Mouse (Mus musculus): ENCODE measurements around the gene Rack1. TPM values are rescaled to one million over a fixed set of nuclear protein-coding genes. Genes with fewer than 3 reads are reported as not detected.

The Rack1 gene
- total RNA-seq (2023) = 1,000 to 10,000 TPM; 1,438 to 1,488 TPM

DNA sequence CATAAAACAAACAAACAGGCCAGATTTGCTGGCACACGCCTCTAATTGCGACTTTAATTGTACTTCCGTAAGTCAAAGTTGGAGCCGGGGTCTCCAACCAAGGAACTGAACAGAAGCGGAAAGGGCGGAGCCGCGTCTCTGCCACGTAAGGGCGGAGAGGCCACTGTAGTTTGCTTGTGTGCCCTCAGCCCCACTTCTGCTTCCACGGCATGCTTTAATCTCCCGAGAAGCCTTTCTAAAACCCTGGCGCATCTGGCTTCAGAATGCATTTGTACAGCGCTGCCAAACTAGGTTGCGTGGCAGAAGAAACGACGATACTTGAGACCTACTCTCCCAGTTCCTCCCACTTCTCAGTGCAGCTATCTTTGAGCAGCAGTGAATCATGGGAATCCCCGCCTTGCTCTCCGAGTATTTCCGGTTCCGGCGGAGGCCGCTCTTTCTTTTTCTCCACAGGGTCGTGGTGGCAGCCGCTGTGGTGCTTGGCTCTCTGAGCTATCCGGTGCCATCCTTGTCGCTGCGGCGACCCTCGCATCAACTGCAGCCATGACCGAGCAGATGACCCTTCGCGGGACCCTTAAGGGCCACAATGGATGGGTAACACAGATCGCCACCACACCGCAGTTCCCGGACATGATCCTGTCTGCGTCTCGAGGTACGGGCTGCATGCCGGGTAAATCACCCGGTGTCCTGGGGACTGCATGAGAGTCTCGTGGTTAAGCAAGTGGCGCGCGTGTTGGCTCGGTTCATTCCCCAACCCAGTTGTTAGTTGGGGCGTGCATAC is at the start of gene Rack1:
Rack1 (plus strand) TSS at position 412 of the 781 bp plus-strand sequence.

GRCm38 (mm10) chr11:48816800-48817665 is 16.9 kb downstream of the Rack1 start, which contains the start of gene Trim41:
Gene Trim41, minus strand, starts transcription at chr11:48817353.

DNA sequence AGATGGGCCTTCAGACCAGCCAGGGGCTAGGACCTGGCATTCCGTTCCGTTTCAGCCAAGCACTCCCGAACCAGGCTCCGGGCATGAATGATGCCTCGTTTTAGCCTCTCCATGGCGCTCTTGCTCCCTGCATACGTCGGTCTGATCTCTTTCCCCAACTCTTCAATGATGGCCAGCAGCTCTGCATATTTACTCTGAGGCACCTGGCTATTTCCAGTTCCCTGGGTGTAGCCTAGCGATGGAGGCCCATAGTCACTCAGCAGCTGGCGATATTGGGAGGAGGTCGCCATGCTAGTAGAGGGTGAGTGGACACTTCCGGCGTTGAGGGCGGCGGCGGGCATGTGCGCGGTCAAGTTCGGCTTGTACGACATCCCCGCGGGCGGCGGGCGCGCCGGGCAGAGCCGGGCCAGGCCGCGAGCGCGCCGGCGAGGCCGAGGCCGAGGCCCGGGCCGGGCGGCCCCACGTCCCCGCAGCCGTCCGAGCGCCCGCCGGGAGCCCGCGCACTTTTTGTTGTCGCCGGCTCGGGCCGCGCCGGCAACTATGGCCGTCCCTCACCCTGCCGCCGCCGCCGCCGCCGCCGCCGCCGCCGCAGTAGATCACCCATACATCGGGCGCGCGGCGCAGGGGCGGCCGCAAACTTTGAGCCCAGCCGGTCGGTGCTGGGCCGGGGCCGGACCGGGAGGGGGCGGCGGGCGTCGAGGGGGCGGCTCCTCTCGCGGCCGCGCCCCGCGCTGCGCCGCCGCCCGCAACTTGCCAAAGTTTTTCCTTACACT is 26.0 kb downstream of the Rack1 start, which contains the start of the genes Trim7 and Gm12184:
Trim7 (plus strand) TSS at position 162 of the 773 bp plus-strand sequence.
Gm12184 (minus strand) TSS at position 677 of the 773 bp plus-strand sequence.

Other genes starting within 250 kb of the Rack1 start
- 10 to 100 TPM; 61.3 TPM for gene Trim41, start 17.0 kb downstream of the Rack1 start, total RNA-seq (2023)
- 100 to 1,000 TPM; 172 to 185 TPM for gene Trim7, start 25.8 kb downstream of the Rack1 start, total RNA-seq (2023)
- gene Gm12184, start 26.3 kb downstream of the Rack1 start, total RNA-seq (2023) = under 1 TPM; 0.52 to 0.59 TPM
- gene Irgm1, start 71.4 kb downstream of the Rack1 start, total RNA-seq (2023) = 10 to 100 TPM; 35.3 to 54.8 TPM
- 10 to 100 TPM in 1 of 2 experiments, 1 to 10 TPM in 1; 7.4 to 14.1 TPM for gene Gm5431, start 101.9 kb downstream of the Rack1 start, total RNA-seq (2023)
- 10 to 100 TPM; 59.4 to 62.0 TPM for gene Psme2b, start 145.9 kb downstream of the Rack1 start, total RNA-seq (2023)
- gene Olfr56, start 178.6 kb downstream of the Rack1 start, total RNA-seq (2023) = under 1 TPM; 0.68 to 0.70 TPM
- gene 9930111J21Rik1, start 179.1 kb downstream of the Rack1 start, total RNA-seq (2023) = 100 to 1,000 TPM; 102 to 112 TPM
- gene Gm12185, start 191.9 kb downstream of the Rack1 start, total RNA-seq (2023) = 1 to 10 TPM; 1.9 to 2.8 TPM
- gene Tgtp1, start 193.8 kb downstream of the Rack1 start, total RNA-seq (2023) = 1 to 10 TPM; 2.2 to 4.3 TPM

Data from B cell, adult 67 days (primary cell).